Mouse (Mus musculus) forebrain, embryonic 16.5 days (tissue): Measurements from ENCODE around the gene Prss34. TPM values are rescaled to one million over a fixed set of nuclear protein-coding genes. Genes with fewer than 3 reads are reported as not detected.
A peak's percentile ranks its signal among the peaks of the same experiment; 100 is the strongest.

Source experiments
- ATAC-seq: fragments of 200-750 bp; cut with Nextera tagmentation; 2 replicates; pipeline ENCODE4 v1.8.0; 2017; ENCODE audit warnings: mild to moderate bottlenecking, moderate library complexity
- H3K27ac ChIP-seq: fragments of 300-500 bp; sonication (generic); 2 replicates; pipeline ENCODE4 v1.5.1; 2014; ENCODE audit warnings: low read length, control low read depth
- H3K27me3 ChIP-seq: fragments of 300-500 bp; sonication (generic); replicated peaks from 2 replicates; pipeline ENCODE4 v1.6.1; 2014; ENCODE audit warnings: low read length; ENCODE audit not compliant: control insufficient read depth, insufficient read depth
- H3K36me3 ChIP-seq: fragments of 300-500 bp; sonication (generic); 2 replicates; pipeline ENCODE4 v1.6.1; 2014; ENCODE audit not compliant: control insufficient read depth, insufficient read depth
- H3K4me1 ChIP-seq: fragments of 300-500 bp; sonication (generic); replicated peaks from 2 replicates; pipeline ENCODE4 v1.6.1; 2014; ENCODE audit warnings: low read length; ENCODE audit not compliant: control insufficient read depth, insufficient read depth
- H3K4me2 ChIP-seq: fragments of 300-500 bp; sonication (generic); 2 replicates; pipeline ENCODE4 v1.6.1; 2014; ENCODE audit warnings: mild to moderate bottlenecking, low read length, control low read depth
- H3K4me3 ChIP-seq: fragments of 300-500 bp; sonication (generic); replicated peaks from 2 replicates; pipeline ENCODE4 v1.5.1; 2014; ENCODE audit warnings: mild to moderate bottlenecking, low read length, control low read depth
- H3K9ac ChIP-seq: fragments of 300-500 bp; sonication (generic); replicated peaks from 2 replicates; pipeline ENCODE4 v1.6.1; 2014; ENCODE audit warnings: low read depth, low read length, control low read depth
- H3K9me3 ChIP-seq: fragments of 300-500 bp; sonication (generic); 2 replicates; pipeline ENCODE4 v1.6.1; 2016; ENCODE audit warnings: low read length; ENCODE audit not compliant: control insufficient read depth
- WGBS: fragments of 180-500 bp; shearing (Covaris S2); extraction: QIAGEN DNeasy Blood & Tissue Kit; methylation state at CpG from one replicate; pipeline ENCODE4 v1.1.7; 2014; 5-methylcytosine and 5-hydroxymethylcytosine counted together
- polyA plus RNA-seq: library from polyadenylated mRNA; unstranded; fragments of >200 nt; fragmentation: Nextera tagmentation; extraction: Ambion mirVana; gene quantifications from 2 replicates; pipeline ENCODE4 v1.2.1, GENCODE M21; 2015

Prss34 gene
- polyA plus RNA-seq, 1 experiment from 2014 or later, result not detected

- WGBS, result 0% methylated on average over 10 of the region's 10 CpGs
- H3K4me1 ChIP-seq, result peaks cover 34% of the 10 kb centered on the region
- H3K9me3 ChIP-seq, result no peaks in the 10 kb centered on the region
- H3K27ac ChIP-seq, result peak overlapping the region; percentile 99; the same call in 1 of the 2 replicates
- H3K27me3 ChIP-seq, result no peaks in the 10 kb centered on the region
- H3K4me2 ChIP-seq, result peak overlapping the region; percentile 99
- H3K36me3 ChIP-seq, result peaks cover 13% of the 10 kb centered on the region
- H3K4me3 ChIP-seq, result peak overlapping the region; percentile 100
- ATAC-seq, result no peak
- H3K9ac ChIP-seq, result peak overlapping the region; percentile 99
Observed at GRCm38 (mm10) chr17:25272326-25272725, 25.9 kb upstream of the Prss34 start.

GRCm38 (mm10) chr17:25272951-25273705 lies 25.1 kb upstream of the Prss34 start:
- WGBS, result under 1% methylated on average over 83 of the region's 92 CpGs

GRCm38 (mm10) chr17:25273706-25274501 lies 24.3 kb upstream of the Prss34 start:
- Histone ChIP-seq H3K4me1 (peaks cover 34% of the 10 kb centered on the region), H3K9me3 (no peaks in the 10 kb centered on the region), H3K27ac (peak overlapping the region; percentile 99), H3K4me3 (peak overlapping the region; percentile 100), H3K9ac (peak overlapping the region; percentile 99), H3K4me2 (peak overlapping the region; percentile 49), H3K27me3 (no peaks in the 10 kb centered on the region), H3K36me3 (no peaks in the 10 kb centered on the region)
- under 1% methylated on average over 40 of the region's 45 CpGs for WGBS
- peak; percentile 88 for ATAC-seq

More at GRCm38 (mm10) chr17:25272951-25273705, 25.1 kb upstream of the Prss34 start:
- peak overlapping the region; percentile 100 for H3K4me3 ChIP-seq
- ATAC-seq, result peak; percentile 92
- H3K36me3 ChIP-seq, result peaks cover 5% of the 10 kb centered on the region; the same call in 1 of the 2 replicates
- peak overlapping the region; percentile 99 for H3K4me2 ChIP-seq
- peak overlapping the region; percentile 99 for H3K27ac ChIP-seq
- peaks cover 34% of the 10 kb centered on the region for H3K4me1 ChIP-seq
- H3K9ac ChIP-seq, result peak overlapping the region; percentile 99
- H3K9me3 ChIP-seq, result no peaks in the 10 kb centered on the region
- no peaks in the 10 kb centered on the region for H3K27me3 ChIP-seq

- Histone ChIP-seq H3K4me3 (peak within 1 kb of the TSS; percentile 100), H3K36me3 (no peaks in the 10 kb centered on the region), H3K9ac (peak within 1 kb of the TSS; percentile 99), H3K27ac (peak within 1 kb of the TSS; percentile 99), H3K4me1 (peaks cover 30% of the 10 kb centered on the region), H3K27me3 (0 out of 2 replicates have a peak, but pooled peaks cover 4% of the 10 kb centered on the region), H3K9me3 (no peaks in the 10 kb centered on the region), H3K4me2 (peak within 1 kb of the TSS; percentile 49)
- WGBS, result 84% methylated on average over 9 of the region's 9 CpGs
- no peak for ATAC-seq
Observed at GRCm38 (mm10) chr17:25274571-25275346, 23.4 kb upstream of the Prss34 start, which contains the start of gene Ube2i. Gene Ube2i, minus strand, starts transcription at chr17:25274622.

GRCm38 (mm10) chr17:25275833-25276232 lies 22.4 kb upstream of the Prss34 start:
- H3K27me3 ChIP-seq, result 0 out of 2 replicates have a peak, but pooled peaks cover 4% of the 10 kb centered on the region
- H3K4me2 ChIP-seq, result no peak overlapping the region
- H3K4me1 ChIP-seq, result peaks cover 19% of the 10 kb centered on the region
- 94% methylated on average over 3 of the region's 3 CpGs for WGBS
- no peaks in the 10 kb centered on the region for H3K9me3 ChIP-seq
- H3K27ac ChIP-seq, result no peak overlapping the region
- no peaks in the 10 kb centered on the region for H3K36me3 ChIP-seq
- H3K9ac ChIP-seq, result no peak overlapping the region
- ATAC-seq, result no peak
- H3K4me3 ChIP-seq, result no peak overlapping the region

GRCm38 (mm10) chr17:25282133-25282532 lies 16.1 kb upstream of the Prss34 start:
- Histone ChIP-seq H3K36me3 (no peaks in the 10 kb centered on the region), H3K4me2 (no peak overlapping the region), H3K27me3 (0 out of 2 replicates have a peak, but pooled peaks cover 4% of the 10 kb centered on the region), H3K4me1 (no peaks in the 10 kb centered on the region), H3K4me3 (no peak overlapping the region), H3K9me3 (0 out of 2 replicates have a peak, but pooled peaks cover 4% of the 10 kb centered on the region), H3K9ac (no peak overlapping the region), H3K27ac (no peak overlapping the region)
- no peak for ATAC-seq
- WGBS, result 50% methylated on average over 11 of the region's 11 CpGs

- 23% methylated on average over 3 of the region's 3 CpGs for WGBS
Observed at GRCm38 (mm10) chr17:25285033-25285432, 13.2 kb upstream of the Prss34 start.

GRCm38 (mm10) chr17:25288842-25289241 lies 9.4 kb upstream of the Prss34 start:
- 27% methylated on average over 4 of the region's 4 CpGs for WGBS
- no peak for ATAC-seq

More at GRCm38 (mm10) chr17:25285033-25285432, 13.2 kb upstream of the Prss34 start:
- no peak for ATAC-seq
- H3K4me2 ChIP-seq, result no peak overlapping the region
- no peaks in the 10 kb centered on the region for H3K27me3 ChIP-seq
- H3K9me3 ChIP-seq, result 0 out of 2 replicates have a peak, but pooled peaks cover 4% of the 10 kb centered on the region
- H3K9ac ChIP-seq, result no peak overlapping the region
- no peak overlapping the region for H3K4me3 ChIP-seq
- no peaks in the 10 kb centered on the region for H3K36me3 ChIP-seq
- H3K27ac ChIP-seq, result no peak overlapping the region
- no peaks in the 10 kb centered on the region for H3K4me1 ChIP-seq

More at GRCm38 (mm10) chr17:25288842-25289241, 9.4 kb upstream of the Prss34 start:
- H3K27me3 ChIP-seq, result no peaks in the 10 kb centered on the region
- H3K9me3 ChIP-seq, result no peaks in the 10 kb centered on the region
- no peak overlapping the region for H3K9ac ChIP-seq
- no peak overlapping the region for H3K4me3 ChIP-seq
- no peak overlapping the region for H3K27ac ChIP-seq
- H3K4me2 ChIP-seq, result no peak overlapping the region
- H3K36me3 ChIP-seq, result no peaks in the 10 kb centered on the region
- H3K4me1 ChIP-seq, result no peaks in the 10 kb centered on the region
